Mouse (Mus musculus) ES-E14 (cell line): ENCODE measurements around the gene Hnf4a.

ENCODE experiments used
- HCFC1 ChIP-seq: IDR thresholded peaks from 2 replicates; pipeline ENCODE4 v1.6.1; 2012; ENCODE audit warnings: low read length, inconsistent platforms, borderline replicate concordance; ENCODE audit not compliant: insufficient read depth
- ZNF384 ChIP-seq: IDR thresholded peaks from 2 replicates; pipeline ENCODE4 v1.6.1; 2012; ENCODE audit warnings: low read depth, low read length, inconsistent platforms

GRCm38 (mm10) chr2:163540231-163541117 lies 33.9 kb downstream of the Hnf4a start:
- TF ChIP-seq ZNF384 (no peak), HCFC1 (no peak)
